Mouse (Mus musculus) layer of hippocampus, adult 8-10 months (tissue): ENCODE data around the gene Mrpl16. TPM values are rescaled to one million over a fixed set of nuclear protein-coding genes. Genes with fewer than 3 reads are reported as not detected.

Experiments used
- DNase-seq, 2 experiments: peaks; one replicate each; pipeline ENCODE4 v3.0.0; 2022; ENCODE audit warnings: low spot score in 2 of 2
- total RNA-seq, 4 experiments: library from RNA; stranded (reverse); gene quantifications; 2 replicates each; pipeline ENCODE4 v1.2.4; 2022

The Mrpl16 gene
- 10 to 100 TPM; 34.2 to 38.5 (median 36.3) TPM for total RNA-seq

- peak; percentile 82 to 90 for DNase-seq
These were observed at the start of gene Mrpl16 for GRCm38 (mm10) chr19:11770205-11770892. Gene Mrpl16, plus strand, starts transcription at chr19:11770391.

- DNase-seq: no peak
These were observed 46.3 kb upstream of the Mrpl16 start for GRCm38 (mm10) chr19:11723870-11724269.

- DNase-seq: no peak
These were observed 45.9 kb upstream of the Mrpl16 start for GRCm38 (mm10) chr19:11724275-11724674.

GRCm38 (mm10) chr19:11725915-11726314, 44.3 kb upstream of the Mrpl16 start:
- no peak for DNase-seq

GRCm38 (mm10) chr19:11727304-11727703, 42.9 kb upstream of the Mrpl16 start:
- DNase-seq: no peak

GRCm38 (mm10) chr19:11730278-11730677, 39.9 kb upstream of the Mrpl16 start:
- DNase-seq: no peak

- no peak for DNase-seq
These were observed 33.7 kb upstream of the Mrpl16 start for GRCm38 (mm10) chr19:11736455-11736854.

GRCm38 (mm10) chr19:11745680-11746079, 24.5 kb upstream of the Mrpl16 start:
- DNase-seq: no peak

GRCm38 (mm10) chr19:11747298-11747697, 22.9 kb upstream of the Mrpl16 start, which contains the start of gene Gif:
Gene Gif, plus strand, starts transcription at chr19:11747554.
- DNase-seq: no peak

- DNase-seq: no peak
These were observed 5.1 kb upstream of the Mrpl16 start for GRCm38 (mm10) chr19:11765059-11765458.

GRCm38 (mm10) chr19:11766413-11766812, 3.8 kb upstream of the Mrpl16 start:
- DNase-seq: no peak

GRCm38 (mm10) chr19:11768163-11768562, 2.0 kb upstream of the Mrpl16 start:
- no peak for DNase-seq

GRCm38 (mm10) chr19:11769257-11769920, 802 bp upstream of the Mrpl16 start:
- no peak for DNase-seq

- peak in 1 of 2 experiments; percentile 74 for DNase-seq
These were observed 7.1 kb downstream of the Mrpl16 start for GRCm38 (mm10) chr19:11777191-11777865.

- no peak for DNase-seq
These were observed 15.4 kb downstream of the Mrpl16 start for GRCm38 (mm10) chr19:11785409-11786154.

GRCm38 (mm10) chr19:11787826-11788225, 17.6 kb downstream of the Mrpl16 start:
- no peak for DNase-seq

GRCm38 (mm10) chr19:11788876-11789275, 18.7 kb downstream of the Mrpl16 start:
- no peak for DNase-seq

- DNase-seq: no peak
These were observed 21.6 kb downstream of the Mrpl16 start for GRCm38 (mm10) chr19:11791825-11792224.

- no peak for DNase-seq
These were observed 23.7 kb downstream of the Mrpl16 start for GRCm38 (mm10) chr19:11793741-11794359.

- no peak for DNase-seq
These were observed 24.3 kb downstream of the Mrpl16 start for GRCm38 (mm10) chr19:11794447-11794846.
